Mouse (Mus musculus) kidney, embryonic 14.5 days (tissue): ENCODE results near the gene Sema4c. TPM values are rescaled to one million over a fixed set of nuclear protein-coding genes. Genes with fewer than 3 reads are reported as not detected.

Experiments used
- ATAC-seq: fragments of 200-750 bp; cut with Nextera tagmentation; 2 replicates; pipeline ENCODE4 v1.8.0; 2017; ENCODE audit warnings: moderate number of reproducible peaks, mild to moderate bottlenecking, moderate TSS enrichment, moderate library complexity; ENCODE audit not compliant: low FRiP score, low TSS enrichment
- H3K27ac ChIP-seq: fragments of 300-500 bp; sonication (generic); 2 replicates; pipeline ENCODE4 v1.5.1; 2014; ENCODE audit warnings: low read depth, mild to moderate bottlenecking, low read length, moderate library complexity, mixed read lengths
- H3K27me3 ChIP-seq: fragments of 300-500 bp; sonication (generic); 2 replicates; pipeline ENCODE4 v1.6.1; 2014; ENCODE audit warnings: mild to moderate bottlenecking, low read length; ENCODE audit not compliant: control insufficient read depth, insufficient read depth
- H3K36me3 ChIP-seq: fragments of 300-500 bp; sonication (generic); 2 replicates; pipeline ENCODE4 v1.6.1; 2014; ENCODE audit warnings: low read length, mixed read lengths; ENCODE audit not compliant: control insufficient read depth, insufficient read depth
- H3K4me1 ChIP-seq: fragments of 300-500 bp; sonication (generic); 2 replicates; pipeline ENCODE4 v1.6.1; 2014; ENCODE audit warnings: low read length, mixed read lengths; ENCODE audit not compliant: control insufficient read depth, insufficient read depth
- H3K4me2 ChIP-seq: fragments of 300-500 bp; sonication (generic); replicated peaks from 2 replicates; pipeline ENCODE4 v1.6.1; 2014; ENCODE audit warnings: low read depth, mild to moderate bottlenecking, low read length
- H3K4me3 ChIP-seq: fragments of 300-500 bp; sonication (generic); 2 replicates; pipeline ENCODE4 v1.5.1; 2014; ENCODE audit warnings: mild to moderate bottlenecking, low read length
- H3K9ac ChIP-seq: fragments of 300-500 bp; sonication (generic); 2 replicates; pipeline ENCODE4 v1.6.1; 2014; ENCODE audit warnings: low read depth, mild to moderate bottlenecking, low read length, moderate library complexity
- H3K9me3 ChIP-seq: fragments of 300-500 bp; sonication (generic); 2 replicates; pipeline ENCODE4 v1.6.1; 2016; ENCODE audit warnings: low read length; ENCODE audit not compliant: control insufficient read depth
- WGBS: fragments of 180-500 bp; shearing (Covaris S2); extraction: QIAGEN DNeasy Blood & Tissue Kit; methylation state at CpG from one replicate; pipeline ENCODE4 v1.1.7; 2014; 5-methylcytosine and 5-hydroxymethylcytosine counted together
- polyA plus RNA-seq: library from polyadenylated mRNA; unstranded; fragments of >200 nt; fragmentation: Nextera tagmentation; extraction: Ambion mirVana; gene quantifications from 2 replicates; pipeline ENCODE4 v1.2.1, GENCODE M21; 2014

Sema4c gene
- polyA plus RNA-seq, 1 experiment from 2014 or later = 4.8 TPM

GRCm38 (mm10) chr1:36593099-36593498 lies 35.0 kb upstream of the Sema4c start:
- H3K9ac ChIP-seq = no peak overlapping the region
- 27% methylated on average over 1 of the region's 1 CpGs for WGBS
- no peak overlapping the region for H3K4me2 ChIP-seq
- H3K36me3 ChIP-seq = no peaks in the 10 kb centered on the region
- no peaks in the 10 kb centered on the region for H3K9me3 ChIP-seq
- ATAC-seq = no peak
- peaks cover 33% of the 10 kb centered on the region for H3K4me1 ChIP-seq
- H3K27me3 ChIP-seq = no peaks in the 10 kb centered on the region
- H3K27ac ChIP-seq = no peak overlapping the region
- H3K4me3 ChIP-seq = no peak overlapping the region

GRCm38 (mm10) chr1:36591408-36591807 lies 33.3 kb upstream of the Sema4c start:
- ATAC-seq = no peak
- 53% methylated on average over 2 of the region's 2 CpGs for WGBS
- no peaks in the 10 kb centered on the region for H3K36me3 ChIP-seq
- H3K27ac ChIP-seq = no peak overlapping the region
- H3K4me3 ChIP-seq = no peak overlapping the region
- no peak overlapping the region for H3K9ac ChIP-seq
- no peak overlapping the region for H3K4me2 ChIP-seq
- no peaks in the 10 kb centered on the region for H3K9me3 ChIP-seq
- H3K4me1 ChIP-seq = peaks cover 33% of the 10 kb centered on the region
- no peaks in the 10 kb centered on the region for H3K27me3 ChIP-seq

- no peaks in the 10 kb centered on the region for H3K36me3 ChIP-seq
- no peak overlapping the region for H3K27ac ChIP-seq
- H3K4me1 ChIP-seq = peaks cover 31% of the 10 kb centered on the region
- no peaks in the 10 kb centered on the region for H3K9me3 ChIP-seq
- ATAC-seq = no peak
- H3K9ac ChIP-seq = no peak overlapping the region
- no peak overlapping the region for H3K4me2 ChIP-seq
- H3K27me3 ChIP-seq = no peaks in the 10 kb centered on the region
- H3K4me3 ChIP-seq = no peak overlapping the region
- WGBS = 66% methylated on average over 9 of the region's 9 CpGs
Measured at GRCm38 (mm10) chr1:36590664-36591063, 32.5 kb upstream of the Sema4c start.

GRCm38 (mm10) chr1:36589486-36589885 lies 31.3 kb upstream of the Sema4c start:
- Histone ChIP-seq H3K4me3 (no peak overlapping the region), H3K9ac (peak overlapping the region; percentile 1; the same call in 1 of the 2 replicates), H3K27ac (peak overlapping the region; percentile 65; the same call in 1 of the 2 replicates), H3K36me3 (no peaks in the 10 kb centered on the region), H3K4me2 (no peak overlapping the region), H3K4me1 (peaks cover 27% of the 10 kb centered on the region), H3K27me3 (no peaks in the 10 kb centered on the region), H3K9me3 (no peaks in the 10 kb centered on the region)
- 54% methylated on average over 6 of the region's 6 CpGs for WGBS
- ATAC-seq = peak; percentile 30; the same call in 1 of the 2 replicates

- Histone ChIP-seq H3K4me1 (peaks cover 27% of the 10 kb centered on the region), H3K9ac (peak overlapping the region; percentile 28; the same call in 1 of the 2 replicates), H3K4me2 (0 out of 2 replicates have a peak overlapping the region, but pooled peaks have one; percentile 2), H3K27ac (peak overlapping the region; percentile 65; the same call in 1 of the 2 replicates), H3K4me3 (no peak overlapping the region), H3K36me3 (no peaks in the 10 kb centered on the region), H3K27me3 (no peaks in the 10 kb centered on the region), H3K9me3 (no peaks in the 10 kb centered on the region)
- peak; percentile 63 for ATAC-seq
- 54% methylated on average over 13 of the region's 13 CpGs for WGBS
Measured at GRCm38 (mm10) chr1:36588476-36589450, 30.6 kb upstream of the Sema4c start.

GRCm38 (mm10) chr1:36587860-36588259 lies 29.7 kb upstream of the Sema4c start:
- Histone ChIP-seq H3K9ac (0 out of 2 replicates have a peak overlapping the region, but pooled peaks have one; percentile 28), H3K4me3 (no peak overlapping the region), H3K9me3 (no peaks in the 10 kb centered on the region), H3K27me3 (no peaks in the 10 kb centered on the region), H3K27ac (no peak overlapping the region), H3K36me3 (no peaks in the 10 kb centered on the region), H3K4me2 (no peak overlapping the region), H3K4me1 (peaks cover 25% of the 10 kb centered on the region)
- 94% methylated on average over 6 of the region's 6 CpGs for WGBS
- no peak for ATAC-seq

- H3K9me3 ChIP-seq = no peaks in the 10 kb centered on the region
- ATAC-seq = 0 out of 2 replicates have a peak, but pooled peaks have one; percentile 34
- WGBS = 15% methylated on average over 4 of the region's 4 CpGs
- H3K27me3 ChIP-seq = no peaks in the 10 kb centered on the region
- H3K4me1 ChIP-seq = peaks cover 20% of the 10 kb centered on the region
- no peaks in the 10 kb centered on the region for H3K36me3 ChIP-seq
- no peak overlapping the region for H3K4me3 ChIP-seq
- H3K9ac ChIP-seq = no peak overlapping the region
- H3K27ac ChIP-seq = peak overlapping the region; percentile 48; the same call in 1 of the 2 replicates
- H3K4me2 ChIP-seq = no peak overlapping the region
Measured at GRCm38 (mm10) chr1:36586288-36586687, 28.1 kb upstream of the Sema4c start.

- H3K27me3 ChIP-seq = no peaks in the 10 kb centered on the region
- no peak overlapping the region for H3K4me3 ChIP-seq
- H3K27ac ChIP-seq = no peak overlapping the region
- ATAC-seq = no peak
- 76% methylated on average over 8 of the region's 8 CpGs for WGBS
- no peak overlapping the region for H3K9ac ChIP-seq
- no peaks in the 10 kb centered on the region for H3K9me3 ChIP-seq
- no peak overlapping the region for H3K4me2 ChIP-seq
- H3K4me1 ChIP-seq = peaks cover 33% of the 10 kb centered on the region
- H3K36me3 ChIP-seq = no peaks in the 10 kb centered on the region
Measured at GRCm38 (mm10) chr1:36583408-36584116, 25.4 kb upstream of the Sema4c start.
